Mouse (Mus musculus): ENCODE measurements around the gene Gm13199.

The Gm13199 gene

DNA sequence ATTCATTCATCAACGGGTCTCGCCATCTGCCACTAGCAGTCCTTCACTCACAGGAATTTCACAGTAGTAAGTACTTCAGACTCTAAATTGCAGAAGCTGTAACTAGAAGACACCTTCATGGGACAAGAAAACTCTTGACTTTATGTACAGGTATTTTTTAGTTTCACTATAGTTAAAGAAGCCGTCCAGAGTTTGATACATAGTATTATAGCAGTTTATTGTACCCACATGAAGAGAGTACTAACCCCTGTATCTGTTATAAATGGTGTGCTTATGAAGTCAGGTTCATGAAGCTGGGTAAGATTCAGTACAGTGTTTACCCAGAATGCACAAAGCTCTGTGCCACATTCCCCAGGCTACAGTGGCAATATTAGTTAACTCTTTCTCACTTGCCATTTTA, at the start of gene Gm13199:
Gm13199 (minus strand) TSS at position 101 of the 400 bp plus-strand sequence.
- DNase-seq (ENCODE audit: low spot score), result no peak

DNA sequence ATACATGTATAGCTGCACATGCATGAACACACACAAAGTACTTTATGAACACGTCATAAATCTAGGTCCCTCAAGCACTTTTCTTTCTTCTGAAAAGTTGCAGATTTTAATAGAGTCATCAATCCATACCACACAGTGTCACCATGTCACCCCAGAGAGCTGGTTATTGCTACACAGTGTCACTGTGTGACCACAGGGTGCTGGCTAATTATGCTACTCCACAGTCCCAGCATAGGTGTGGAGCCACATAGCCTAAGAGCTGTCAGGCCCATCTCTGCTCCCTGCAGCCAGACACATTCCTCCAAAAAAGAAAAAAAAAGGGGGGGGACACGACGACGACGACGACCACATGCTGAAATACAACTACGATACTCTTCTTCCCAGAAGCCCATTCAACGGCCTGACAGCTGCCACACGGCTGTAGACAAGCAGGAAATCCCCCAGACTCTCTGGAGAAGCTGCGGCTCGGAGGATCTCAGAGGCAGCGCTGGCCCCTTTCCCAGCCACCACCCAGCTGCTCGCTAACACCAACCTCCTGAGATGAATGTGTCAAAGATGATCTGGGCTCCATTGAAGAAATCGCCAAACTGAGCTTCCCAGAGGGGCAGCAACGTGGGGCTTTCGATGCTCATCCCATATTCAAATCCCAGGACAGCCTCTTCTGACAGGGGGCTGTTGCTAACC, 48.7 kb upstream of the Gm13199 start:
- no peak for DNase-seq (ENCODE audit: low spot score)

GRCm38 (mm10) chr2:5906625-5907024, 43.9 kb upstream of the Gm13199 start:
- DNase-seq (ENCODE audit: low spot score), result no peak

- DNase-seq (ENCODE audit: low spot score), result no peak
Measured at GRCm38 (mm10) chr2:5906092-5906491, 43.4 kb upstream of the Gm13199 start.

GRCm38 (mm10) chr2:5900145-5900544, 37.4 kb upstream of the Gm13199 start:
- DNase-seq (ENCODE audit: low spot score), result no peak

- DNase-seq (ENCODE audit: low spot score), result peak; percentile 100
Measured at GRCm38 (mm10) chr2:5894843-5895570, 32.3 kb upstream of the Gm13199 start, which contains the start of gene Sec61a2. Gene Sec61a2, minus strand, starts transcription at chr2:5895432.

GRCm38 (mm10) chr2:5894296-5894695, 31.6 kb upstream of the Gm13199 start:
- no peak for DNase-seq (ENCODE audit: low spot score)

GRCm38 (mm10) chr2:5889412-5889811, 26.7 kb upstream of the Gm13199 start:
- DNase-seq (ENCODE audit: low spot score), result no peak

- DNase-seq (ENCODE audit: low spot score), result no peak
Measured at GRCm38 (mm10) chr2:5888865-5889264, 26.1 kb upstream of the Gm13199 start.

GRCm38 (mm10) chr2:5877446-5877845, 14.7 kb upstream of the Gm13199 start:
- no peak for DNase-seq (ENCODE audit: low spot score)

DNA sequence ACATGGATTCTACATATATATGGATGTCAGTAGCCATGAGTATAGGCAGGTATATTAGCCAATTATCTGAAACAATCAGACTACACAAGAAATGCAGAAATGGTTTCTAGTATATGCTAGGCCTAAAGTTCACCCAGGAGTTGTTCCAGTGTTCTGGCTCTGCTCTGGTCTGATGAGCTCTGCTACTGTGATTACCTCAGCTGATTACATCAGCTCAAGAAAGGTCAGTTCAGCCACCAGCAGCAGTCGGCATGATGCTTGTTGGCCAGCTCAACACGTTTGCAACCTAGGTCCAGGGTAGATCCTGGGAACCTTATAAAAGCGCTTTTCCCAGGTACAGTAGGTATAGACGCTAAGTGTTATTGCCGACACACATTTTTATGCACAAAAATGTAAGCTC, 7.0 kb upstream of the Gm13199 start:
- no peak for DNase-seq (ENCODE audit: low spot score)

DNA sequence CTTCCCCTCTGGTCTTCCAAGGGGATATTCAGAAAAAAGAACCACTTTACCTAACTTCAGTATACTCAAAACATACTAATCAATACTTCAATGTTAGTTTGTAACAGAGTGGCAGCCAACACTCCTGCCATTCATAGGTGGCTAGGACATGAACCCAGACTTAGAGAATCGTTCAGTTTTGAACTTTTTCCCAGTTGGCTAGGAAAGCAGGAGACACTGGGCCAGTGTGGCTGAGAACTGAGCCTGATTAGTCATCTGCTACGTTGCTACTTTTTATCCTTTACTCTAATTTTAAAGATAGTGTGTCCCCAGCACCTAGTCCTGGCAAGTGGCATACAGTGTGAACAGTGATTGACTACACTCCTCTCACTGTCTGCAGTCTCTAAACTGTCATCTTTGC, 4.9 kb upstream of the Gm13199 start:
- no peak for DNase-seq (ENCODE audit: low spot score)

DNA sequence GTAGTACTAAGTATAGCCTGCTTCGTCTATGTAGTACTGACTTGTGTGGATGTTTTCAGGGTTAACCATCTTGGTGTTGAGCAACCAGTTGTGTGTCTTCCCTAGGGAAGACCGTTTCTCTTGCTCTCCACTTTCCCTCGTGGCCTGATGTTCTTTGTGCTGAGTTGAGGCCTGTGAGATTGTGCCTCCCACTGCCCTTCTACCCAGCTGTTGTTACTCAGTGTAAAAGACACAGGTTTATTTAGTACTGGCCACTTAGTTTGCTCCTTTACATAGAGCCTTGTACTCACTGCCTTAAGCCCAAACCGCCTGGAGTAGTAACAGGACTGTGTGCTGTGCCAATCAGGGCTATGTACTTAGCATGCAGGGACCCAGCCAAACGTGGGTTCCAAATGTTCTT, 10.9 kb downstream of the Gm13199 start:
- DNase-seq (ENCODE audit: low spot score), result no peak

DNA sequence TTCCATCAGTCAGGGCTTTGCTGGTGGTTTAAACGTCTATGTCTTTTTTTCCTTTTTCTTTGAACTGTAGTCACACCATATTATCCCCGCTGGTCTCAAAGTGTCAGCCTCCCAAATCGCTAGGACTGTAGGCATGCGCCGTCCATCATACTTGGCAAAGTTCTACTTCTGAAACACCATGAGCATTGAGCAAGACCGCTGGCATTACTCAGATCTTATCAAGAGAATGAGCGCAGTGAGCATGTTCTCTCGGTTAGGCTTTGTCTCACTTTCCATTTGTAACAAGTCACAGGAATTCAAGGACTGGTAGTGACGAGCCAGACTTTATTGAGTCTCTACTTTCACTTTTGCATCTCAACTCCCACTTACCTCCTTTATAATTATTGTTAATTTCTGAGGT, 11.6 kb downstream of the Gm13199 start:
- no peak for DNase-seq (ENCODE audit: low spot score)

DNA sequence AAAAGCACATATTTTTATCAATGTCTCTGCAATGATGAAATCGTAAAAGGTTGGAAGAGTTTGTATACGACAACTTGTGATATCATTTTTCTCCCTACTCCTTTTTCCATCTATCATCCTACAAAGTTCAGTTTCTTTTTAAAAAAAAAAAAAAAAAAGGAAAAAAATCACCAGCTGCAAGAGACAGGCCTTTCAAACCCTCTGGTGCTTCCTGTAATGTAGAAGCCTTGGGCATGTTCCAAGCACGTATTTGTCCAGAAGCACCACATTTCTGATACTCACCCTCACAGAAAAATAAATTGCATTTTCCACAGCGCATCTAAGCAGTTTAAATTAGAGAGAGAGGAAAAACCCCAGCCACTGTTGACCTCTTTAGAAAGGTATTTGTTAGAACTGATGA, 16.9 kb downstream of the Gm13199 start:
- DNase-seq (ENCODE audit: low spot score), result no peak

GRCm38 (mm10) chr2:5844873-5845631, 17.7 kb downstream of the Gm13199 start, which contains the start of the genes Nudt5 and Cdc123:
Gene Nudt5, plus strand, starts transcription at chr2:5845019.
Gene Cdc123, minus strand, starts transcription at chr2:5845164.
- peak; percentile 76 for DNase-seq (ENCODE audit: low spot score)

- DNase-seq (ENCODE audit: low spot score), result no peak
Measured at GRCm38 (mm10) chr2:5844181-5844872, 18.4 kb downstream of the Gm13199 start.

GRCm38 (mm10) chr2:5840815-5841214, 21.9 kb downstream of the Gm13199 start:
- DNase-seq (ENCODE audit: low spot score), result no peak

DNA sequence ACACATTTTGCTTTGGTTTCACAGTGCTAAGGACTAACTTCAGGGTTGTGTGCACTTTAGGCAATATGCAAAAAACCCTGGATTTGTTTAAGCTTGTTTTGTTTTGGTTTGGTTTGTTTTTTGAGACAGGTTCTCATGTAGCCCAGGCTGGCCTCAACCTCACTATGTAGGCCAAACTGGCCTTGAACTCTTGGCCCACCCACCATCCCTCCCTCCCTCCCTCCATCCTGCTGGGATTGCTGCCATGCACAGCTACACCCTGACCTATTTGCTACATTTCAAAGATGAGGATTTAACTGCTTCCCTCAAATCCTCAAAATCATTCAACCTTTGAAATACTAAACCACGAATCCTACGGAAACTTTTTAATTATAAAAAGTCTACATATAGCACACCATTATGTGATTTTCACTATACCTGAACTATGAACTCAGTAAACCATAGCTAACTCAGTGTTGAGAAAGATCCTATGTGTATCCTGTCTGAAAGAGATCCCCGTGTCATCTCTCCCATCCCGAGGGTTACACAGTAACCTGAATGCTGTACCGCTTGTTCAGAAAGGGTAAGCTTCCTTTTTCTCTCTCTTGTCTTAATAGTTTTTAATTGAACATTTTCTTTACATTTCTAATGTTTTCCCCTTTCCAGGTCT, 37.3 kb downstream of the Gm13199 start:
- DNase-seq (ENCODE audit: low spot score), result no peak

GRCm38 (mm10) chr2:5824685-5825084, 38.0 kb downstream of the Gm13199 start:
- DNase-seq (ENCODE audit: low spot score), result no peak

DNA sequence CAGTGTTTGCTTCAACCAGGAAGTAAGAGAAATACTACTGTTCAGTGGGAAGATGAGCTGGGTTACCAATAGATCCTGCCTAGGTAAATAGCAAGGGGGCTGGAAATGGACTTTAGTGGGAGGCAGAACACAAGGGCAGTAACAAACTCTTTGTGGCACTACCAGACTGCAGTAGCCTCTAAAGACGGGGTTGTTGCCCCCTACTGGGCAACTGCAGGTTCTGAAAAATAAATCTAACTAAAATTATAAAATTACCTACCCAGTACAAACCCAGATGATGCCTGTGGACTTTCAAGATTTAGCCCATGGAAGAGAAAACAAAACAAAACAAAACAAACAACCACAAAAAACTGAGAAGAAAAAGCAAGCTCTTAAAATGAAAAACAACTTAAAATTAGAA, 38.5 kb downstream of the Gm13199 start:
- no peak for DNase-seq (ENCODE audit: low spot score)

DNA sequence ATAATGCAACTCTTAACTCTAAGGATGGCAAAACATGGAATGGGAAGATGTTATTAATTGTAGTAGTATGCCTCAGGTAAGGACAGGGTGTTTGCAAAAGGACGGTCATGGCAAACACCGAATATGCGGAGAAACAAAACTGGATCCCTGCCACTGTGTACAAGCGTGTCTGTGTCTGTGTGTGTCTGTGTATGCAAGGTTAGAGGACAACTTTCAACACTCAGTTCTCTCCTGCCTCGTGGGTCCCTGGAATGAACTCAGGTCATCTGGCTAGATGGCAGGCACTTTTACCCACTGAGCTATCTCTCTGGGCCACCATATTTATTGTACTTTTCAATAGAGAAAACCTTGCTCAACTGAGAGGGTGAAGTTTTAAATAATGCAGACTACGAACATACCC, 40.3 kb downstream of the Gm13199 start:
- DNase-seq (ENCODE audit: low spot score), result no peak
